Mouse (Mus musculus): ENCODE measurements around the gene Map2k4.

GRCm38 (mm10) chr11:65776906-65777611, 11.0 kb downstream of the Map2k4 start:
- TF ChIP-seq CTCF (IDR thresholded peaks at IDR 0.05; ENCODE audit: borderline replicate concordance, extremely low read depth, insufficient read depth, insufficient read length) (no peak), POLR2A (IDR thresholded peaks at IDR 0.05; ENCODE audit: borderline replicate concordance, extremely low read depth, insufficient read depth, insufficient read length, poor library complexity, severe bottlenecking) (no peak)

All from brain, embryonic 14.5 days (tissue).